Mouse (Mus musculus): Measurements from ENCODE around the gene Drg1. TPM values are rescaled to one million over a fixed set of nuclear protein-coding genes. Genes with fewer than 3 reads are reported as not detected.
"Not testable (repeated sequence)": the region's sequence is repeated elsewhere in the genome, so short reads cannot be mapped to it uniquely, and the experiment has no call there.

The Drg1 gene
- polyA plus RNA-seq, 1 experiment from 2014 or later = 211 TPM

- H3K27me3 ChIP-seq (replicated peaks); H3K27ac ChIP-seq; H3K4me2 ChIP-seq (replicated peaks); H3K4me1 ChIP-seq (replicated peaks); H3K9me3 ChIP-seq; H3K9ac ChIP-seq; ATAC-seq; H3K36me3 ChIP-seq; H3K4me3 ChIP-seq (replicated peaks): not testable (repeated sequence)
- 87% methylated on average over 2 of the region's 3 CpGs for WGBS
Measured at GRCm38 (mm10) chr11:3156991-3157390, 109.2 kb downstream of the Drg1 start.

- 79% methylated on average over 1 of the region's 1 CpGs for WGBS
Measured at GRCm38 (mm10) chr11:3153666-3154397, 112.4 kb downstream of the Drg1 start.

GRCm38 (mm10) chr11:3151358-3151757 is 114.9 kb downstream of the Drg1 start:
- 93% methylated on average over 4 of the region's 4 CpGs for WGBS
- H3K9ac ChIP-seq; H3K4me3 ChIP-seq (replicated peaks); H3K4me1 ChIP-seq (replicated peaks); H3K4me2 ChIP-seq (replicated peaks); H3K36me3 ChIP-seq; H3K27ac ChIP-seq; H3K27me3 ChIP-seq (replicated peaks); H3K9me3 ChIP-seq: not testable (repeated sequence)
- ATAC-seq = 0 out of 2 replicates have a peak, but pooled peaks have one; percentile 11

More at GRCm38 (mm10) chr11:3153666-3154397, 112.4 kb downstream of the Drg1 start:
- H3K36me3 ChIP-seq; H3K4me1 ChIP-seq (replicated peaks); H3K9ac ChIP-seq; H3K4me2 ChIP-seq (replicated peaks); H3K27me3 ChIP-seq (replicated peaks); H3K4me3 ChIP-seq (replicated peaks); H3K9me3 ChIP-seq; H3K27ac ChIP-seq: not testable (repeated sequence)
- ATAC-seq = peak; percentile 48

- not testable (repeated sequence) for H3K36me3 ChIP-seq; H3K4me2 ChIP-seq (replicated peaks); H3K9ac ChIP-seq; ATAC-seq; H3K4me3 ChIP-seq (replicated peaks); H3K27me3 ChIP-seq (replicated peaks); H3K27ac ChIP-seq; H3K9me3 ChIP-seq; H3K4me1 ChIP-seq (replicated peaks)
- WGBS = 94% methylated on average over 12 of the region's 12 CpGs
Measured at GRCm38 (mm10) chr11:3150677-3151003, 115.6 kb downstream of the Drg1 start.

GRCm38 (mm10) chr11:3150003-3150676 is 116.1 kb downstream of the Drg1 start:
- H3K27ac ChIP-seq; H3K36me3 ChIP-seq; H3K27me3 ChIP-seq (replicated peaks); H3K4me3 ChIP-seq (replicated peaks); H3K9me3 ChIP-seq; H3K4me1 ChIP-seq (replicated peaks); ATAC-seq; H3K9ac ChIP-seq; H3K4me2 ChIP-seq (replicated peaks): not testable (repeated sequence)
- WGBS = 95% methylated on average over 24 of the region's 24 CpGs

- not testable (repeated sequence) for H3K9me3 ChIP-seq; ATAC-seq; H3K27me3 ChIP-seq (replicated peaks); H3K9ac ChIP-seq; H3K4me2 ChIP-seq (replicated peaks); H3K36me3 ChIP-seq; H3K27ac ChIP-seq; H3K4me3 ChIP-seq (replicated peaks); H3K4me1 ChIP-seq (replicated peaks)
- 89% methylated on average over 4 of the region's 4 CpGs for WGBS
Measured at GRCm38 (mm10) chr11:3149471-3149870, 116.7 kb downstream of the Drg1 start.

- not testable (repeated sequence) for ATAC-seq; H3K27me3 ChIP-seq (replicated peaks); H3K4me2 ChIP-seq (replicated peaks); H3K36me3 ChIP-seq; H3K4me1 ChIP-seq (replicated peaks); H3K4me3 ChIP-seq (replicated peaks); H3K9me3 ChIP-seq; H3K27ac ChIP-seq; H3K9ac ChIP-seq
- 83% methylated on average over 2 of the region's 2 CpGs for WGBS
Measured at GRCm38 (mm10) chr11:3146806-3147205, 119.4 kb downstream of the Drg1 start.

GRCm38 (mm10) chr11:3145359-3146165 is 120.7 kb downstream of the Drg1 start:
- 80% methylated on average over 9 of the region's 9 CpGs for WGBS
- not testable (repeated sequence) for H3K9me3 ChIP-seq; H3K27me3 ChIP-seq (replicated peaks); H3K4me1 ChIP-seq (replicated peaks); H3K9ac ChIP-seq; H3K27ac ChIP-seq; H3K4me2 ChIP-seq (replicated peaks); H3K4me3 ChIP-seq (replicated peaks); H3K36me3 ChIP-seq; ATAC-seq

GRCm38 (mm10) chr11:3143984-3144383 is 122.2 kb downstream of the Drg1 start:
- H3K36me3 ChIP-seq; ATAC-seq; H3K4me1 ChIP-seq (replicated peaks); H3K4me3 ChIP-seq (replicated peaks); H3K4me2 ChIP-seq (replicated peaks); H3K27ac ChIP-seq; H3K27me3 ChIP-seq (replicated peaks); H3K9me3 ChIP-seq; H3K9ac ChIP-seq: not testable (repeated sequence)
- 63% methylated on average over 3 of the region's 3 CpGs for WGBS

- H3K9me3 ChIP-seq; H3K27me3 ChIP-seq (replicated peaks); H3K4me2 ChIP-seq (replicated peaks); H3K4me1 ChIP-seq (replicated peaks); H3K36me3 ChIP-seq; H3K27ac ChIP-seq; H3K9ac ChIP-seq; H3K4me3 ChIP-seq (replicated peaks): not testable (repeated sequence)
- peak; percentile 72 for ATAC-seq
- 84% methylated on average over 4 of the region's 5 CpGs for WGBS
Measured at GRCm38 (mm10) chr11:3142413-3142812, 123.8 kb downstream of the Drg1 start.

- not testable (repeated sequence) for H3K27me3 ChIP-seq (replicated peaks); H3K36me3 ChIP-seq
Measured at GRCm38 (mm10) chr11:3140967-3141535, 125.2 kb downstream of the Drg1 start.

GRCm38 (mm10) chr11:3138323-3138722 is 127.9 kb downstream of the Drg1 start:
- not testable (repeated sequence) for H3K4me3 ChIP-seq (replicated peaks); H3K9me3 ChIP-seq; H3K36me3 ChIP-seq; H3K27me3 ChIP-seq (replicated peaks); H3K9ac ChIP-seq; H3K4me2 ChIP-seq (replicated peaks); ATAC-seq; H3K27ac ChIP-seq; H3K4me1 ChIP-seq (replicated peaks)
- WGBS = 86% methylated on average over 2 of the region's 2 CpGs

More at GRCm38 (mm10) chr11:3140967-3141535, 125.2 kb downstream of the Drg1 start:
- H3K27ac ChIP-seq; ATAC-seq; H3K4me2 ChIP-seq (replicated peaks); H3K4me1 ChIP-seq (replicated peaks); H3K4me3 ChIP-seq (replicated peaks); H3K9ac ChIP-seq; H3K9me3 ChIP-seq: not testable (repeated sequence)

Measured in intestine, embryonic 15.5 days (tissue).